ENCODE assay signal across 19 mouse cellular contexts in the genomic region with DNA sequence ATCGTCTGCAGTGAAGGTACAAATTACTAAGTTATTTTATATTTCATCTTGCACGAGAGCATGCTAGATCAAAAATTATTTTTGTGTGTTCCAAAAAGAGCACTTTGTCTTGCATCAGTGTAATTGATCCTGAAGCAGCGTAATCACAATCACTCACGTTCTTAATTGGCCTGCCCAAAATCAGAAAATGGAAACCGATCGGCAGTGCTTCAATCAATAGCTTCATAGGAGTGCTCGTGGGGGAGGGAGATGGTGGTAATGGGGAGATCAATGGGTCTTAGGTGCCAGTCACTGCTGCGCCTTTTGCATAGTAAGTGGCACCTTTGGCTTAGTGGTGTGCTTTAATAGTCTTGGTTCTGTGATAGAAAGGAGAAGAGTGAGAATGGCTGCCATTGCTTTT.
DNase-seq lines count a peak whose midpoint lies in the region; ATAC-seq lines count a peak whose summit lies in the region.
"Had no signal": no experiment of that assay in that cellular context is flagged by ENCODE, and none has a peak within 500 bp of the region (broad histone marks: within the 10 kb centered on the region; RNA-seq: fewer than 3 reads in every experiment).

No protein-coding gene starts in this region.

- no peak overlapping the region for H3K27ac ChIP-seq in heart, embryonic 11.5 days (ENCODE audit: low read depth, low read length)
- H3K27ac ChIP-seq in midbrain, embryonic 11.5 days (ENCODE audit: low read depth, low read length), result no peak overlapping the region
- no peak overlapping the region for H3K27ac ChIP-seq in midbrain, embryonic 13.5 days

- WGBS in heart, embryonic 11.5 days (ENCODE audit: insufficient replicate concordance), result 91% methylated on average over 8 of the region's 8 CpGs
- WGBS in midbrain, embryonic 11.5 days, result 95% methylated on average over 8 of the region's 8 CpGs
- WGBS in midbrain, embryonic 13.5 days, result 90% methylated on average over 8 of the region's 8 CpGs

- H3K27me3 ChIP-seq in heart, embryonic 11.5 days (ENCODE audit: control insufficient read depth, insufficient read depth, low read length), result no peaks in the 10 kb centered on the region
- H3K27me3 ChIP-seq in midbrain, embryonic 11.5 days (ENCODE audit: control insufficient read depth, insufficient read depth, low read length), result no peaks in the 10 kb centered on the region
- no peaks in the 10 kb centered on the region for H3K27me3 ChIP-seq in midbrain, embryonic 13.5 days
- H3K27me3 ChIP-seq: CH12.LX, Patski had no signal

- H3K9me3 ChIP-seq in heart, embryonic 11.5 days (replicated peaks; ENCODE audit: control insufficient read depth, low read length), result no peaks in the 10 kb centered on the region
- H3K9me3 ChIP-seq in midbrain, embryonic 11.5 days (ENCODE audit: control insufficient read depth, low read length), result no peaks in the 10 kb centered on the region
- H3K9me3 ChIP-seq in midbrain, embryonic 13.5 days, result no peaks in the 10 kb centered on the region
- H3K9me3 ChIP-seq: G1E had no signal

- ATAC-seq in heart, embryonic 11.5 days (replicated peaks; ENCODE audit: insufficient number of reproducible peaks, low FRiP score, low TSS enrichment), result no peak
- no peak for ATAC-seq in midbrain, embryonic 11.5 days (ENCODE audit: low FRiP score)
- ATAC-seq in midbrain, embryonic 13.5 days, result no peak
- ATAC-seq: activated CD4-positive, CD25-positive, alpha-beta regulatory T cell, adult 4 months; CD4-positive, CD25-positive, alpha-beta regulatory T cell, adult 4 months; Patski had no signal

- no peaks in the 10 kb centered on the region; the same call in 1 of the 2 replicates for H3K36me3 ChIP-seq in heart, embryonic 11.5 days (ENCODE audit: control insufficient read depth, insufficient read depth, low read length)
- H3K36me3 ChIP-seq in midbrain, embryonic 11.5 days (ENCODE audit: control insufficient read depth, insufficient read depth, low read length), result no peaks in the 10 kb centered on the region
- H3K36me3 ChIP-seq in midbrain, embryonic 13.5 days, result peaks cover 6% of the 10 kb centered on the region; the same call in 1 of the 2 replicates

- H3K4me3 ChIP-seq in heart, embryonic 11.5 days (ENCODE audit: low read depth, low read length), result no peak overlapping the region
- no peak overlapping the region for H3K4me3 ChIP-seq in midbrain, embryonic 11.5 days (ENCODE audit: low read depth, low read length)
- H3K4me3 ChIP-seq in midbrain, embryonic 13.5 days (replicated peaks), result no peak overlapping the region

- no peaks in the 10 kb centered on the region for H3K4me1 ChIP-seq in heart, embryonic 11.5 days (ENCODE audit: control insufficient read depth, insufficient read depth, low read length)
- H3K4me1 ChIP-seq in midbrain, embryonic 11.5 days (ENCODE audit: control insufficient read depth, insufficient read depth, low read length), result no peaks in the 10 kb centered on the region
- H3K4me1 ChIP-seq in midbrain, embryonic 13.5 days (replicated peaks), result no peaks in the 10 kb centered on the region

- H3K9ac ChIP-seq in heart, embryonic 11.5 days (ENCODE audit: low read depth, low read length), result no peak overlapping the region
- H3K9ac ChIP-seq in midbrain, embryonic 11.5 days (ENCODE audit: low read length), result no peak overlapping the region
- no peak overlapping the region for H3K9ac ChIP-seq in midbrain, embryonic 13.5 days (replicated peaks)

- DNase-seq in heart, adult 11 months, result peak; percentile 79
- DNase-seq in midbrain, embryonic 11.5 days (ENCODE audit: low spot score, missing footprints), result peak; percentile 54
- DNase-seq: adrenal gland, adult 2 months; adrenal gland, adult 8-10 months; adrenal gland, postnatal 10 days; adrenal gland, postnatal 14 days; adrenal gland, postnatal 25 days; adrenal gland, postnatal 36 days; B cell, adult 2 months; cerebellum, adult 11 months; cerebellum, adult 11-12 months; cerebellum, adult 18-20 months had no signal

- no peak overlapping the region for H3K4me2 ChIP-seq in heart, embryonic 11.5 days
- H3K4me2 ChIP-seq in midbrain, embryonic 11.5 days, result no peak overlapping the region
- no peak overlapping the region for H3K4me2 ChIP-seq in midbrain, embryonic 13.5 days (replicated peaks)
